Mouse (Mus musculus): Measurements from ENCODE around the gene Lrrc20.
A peak's percentile ranks its signal among the peaks of the same experiment; 100 is the strongest.
"Not testable (repeated sequence)": the region's sequence is repeated elsewhere in the genome, so short reads cannot be mapped to it uniquely, and the experiment has no call there.

Gene Lrrc20

GRCm38 (mm10) chr10:61475594-61476439 is at the start of gene Lrrc20:
Gene Lrrc20, plus strand, starts transcription at chr10:61475801.
- DNase-seq (ENCODE audit: extremely low spot score, low spot score), result peak; percentile 90

- no peak for DNase-seq (ENCODE audit: extremely low spot score, low spot score)
Observed at GRCm38 (mm10) chr10:61426251-61426757, 49.3 kb upstream of the Lrrc20 start.

GRCm38 (mm10) chr10:61427951-61428350 is 47.6 kb upstream of the Lrrc20 start:
- DNase-seq (ENCODE audit: extremely low spot score, low spot score), result no peak

GRCm38 (mm10) chr10:61428416-61428815 is 47.2 kb upstream of the Lrrc20 start:
- no peak for DNase-seq (ENCODE audit: extremely low spot score, low spot score)

- DNase-seq (ENCODE audit: extremely low spot score, low spot score), result no peak
Observed at GRCm38 (mm10) chr10:61429043-61429442, 46.6 kb upstream of the Lrrc20 start.

DNA sequence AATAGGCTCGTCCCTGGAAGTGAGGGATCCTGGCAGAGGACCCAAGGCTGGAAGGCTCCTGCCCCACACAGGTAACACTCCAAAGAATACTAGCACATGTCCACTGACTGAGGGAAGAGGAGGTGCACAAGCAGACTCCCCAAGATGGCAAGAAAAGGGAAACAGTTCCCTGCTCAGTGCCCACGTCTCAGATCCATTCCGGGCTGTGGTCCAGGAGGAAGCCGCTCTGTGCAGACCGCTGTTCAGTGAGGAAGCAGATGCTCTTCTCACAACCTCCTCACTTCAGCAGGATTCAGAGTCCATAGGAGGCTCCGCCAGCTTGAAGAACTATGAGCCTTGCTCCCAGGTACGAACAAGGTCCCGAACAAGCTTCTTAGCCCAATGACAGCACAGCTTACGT is 44.2 kb upstream of the Lrrc20 start:
- no peak for DNase-seq (ENCODE audit: extremely low spot score, low spot score)

DNA sequence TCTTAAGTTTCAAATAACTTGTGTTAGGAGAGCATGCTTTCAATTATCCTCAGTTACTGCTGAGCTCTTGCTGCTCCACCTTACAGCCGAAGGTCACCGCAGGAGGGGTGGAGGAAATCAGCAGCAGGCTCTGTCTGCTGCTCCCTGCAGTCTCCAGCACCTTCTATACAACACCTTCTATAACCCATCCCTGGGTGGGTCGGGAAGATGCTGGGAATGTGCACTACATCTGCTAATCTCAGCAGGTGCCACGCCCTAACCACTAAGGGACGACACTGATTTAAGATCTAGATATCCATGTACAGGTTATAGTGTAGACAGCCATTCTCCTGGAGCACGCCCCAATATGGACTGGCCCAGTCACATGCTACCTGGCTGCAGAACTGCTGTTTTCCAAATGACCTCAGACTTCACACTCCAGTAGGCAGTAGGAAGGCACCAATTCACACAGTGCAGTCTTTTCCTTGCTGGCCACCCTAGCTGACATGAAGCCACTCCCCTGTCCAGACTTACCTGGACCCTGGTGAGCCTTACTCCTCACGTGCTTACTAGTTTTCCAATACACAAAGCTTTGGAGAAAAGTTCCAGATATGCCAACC is 35.3 kb upstream of the Lrrc20 start:
- DNase-seq (ENCODE audit: extremely low spot score, low spot score), result no peak

DNA sequence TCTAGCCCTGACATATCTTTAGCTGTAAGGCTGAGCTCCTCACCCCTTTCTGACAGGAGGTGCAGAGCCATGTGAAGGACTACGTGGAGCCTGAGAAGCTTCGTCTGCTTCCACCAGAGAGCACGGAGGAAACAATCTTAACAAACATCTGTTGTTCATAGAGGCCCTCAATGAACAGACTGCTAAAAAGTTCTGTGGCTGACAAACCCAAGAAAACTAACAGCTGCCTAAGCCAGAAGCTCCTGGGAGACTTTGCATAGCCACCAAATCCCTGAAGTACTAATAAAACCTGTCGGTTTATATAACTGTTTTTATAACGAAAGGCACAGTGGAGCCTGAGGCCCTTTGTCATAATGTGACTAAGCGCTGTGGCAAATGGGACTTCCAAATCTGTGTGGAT is 32.1 kb upstream of the Lrrc20 start:
- no peak for DNase-seq (ENCODE audit: extremely low spot score, low spot score)

DNA sequence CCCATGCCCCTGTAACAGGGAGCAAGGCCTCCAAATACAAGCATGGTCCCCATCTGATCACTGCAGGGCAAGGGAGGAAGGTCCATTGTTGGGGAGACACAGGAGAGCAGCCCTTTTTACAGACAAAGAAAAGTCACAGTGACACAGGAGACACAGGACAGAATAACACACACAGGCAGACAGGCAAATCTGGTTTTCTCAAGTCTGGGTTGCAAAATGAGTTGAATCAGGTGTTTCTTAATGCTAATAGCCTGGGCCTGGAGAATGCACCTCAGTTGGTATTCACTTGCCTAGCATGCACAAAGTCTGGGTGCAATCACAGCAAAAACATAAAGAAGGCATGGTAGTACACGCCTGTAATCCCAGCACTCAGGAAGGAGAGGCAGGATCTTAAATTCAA is 31.7 kb upstream of the Lrrc20 start:
- no peak for DNase-seq (ENCODE audit: extremely low spot score, low spot score)

DNA sequence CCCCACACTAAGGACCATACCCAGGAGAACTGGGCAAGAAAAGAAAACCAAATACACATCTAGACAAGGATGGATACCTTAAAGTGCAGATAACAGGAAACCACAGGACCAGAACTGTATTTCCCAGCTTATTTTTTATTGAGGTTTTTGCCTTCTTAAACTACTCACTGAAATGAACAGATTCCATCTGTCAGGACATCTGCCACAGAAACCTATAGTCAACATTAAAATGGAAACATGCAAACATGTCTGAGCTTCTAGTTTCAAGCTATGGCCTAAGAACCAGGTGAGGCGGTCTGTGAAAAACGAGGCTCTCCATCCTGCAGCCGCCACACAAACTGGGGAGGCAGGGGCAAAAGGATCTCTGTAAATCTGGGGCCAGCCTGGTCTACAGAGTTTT is 30.6 kb upstream of the Lrrc20 start:
- no peak for DNase-seq (ENCODE audit: extremely low spot score, low spot score)

GRCm38 (mm10) chr10:61447581-61448353 is 27.8 kb upstream of the Lrrc20 start:
- no peak for DNase-seq (ENCODE audit: extremely low spot score, low spot score)

- DNase-seq (ENCODE audit: extremely low spot score, low spot score), result no peak
Observed at GRCm38 (mm10) chr10:61448834-61449233, 26.8 kb upstream of the Lrrc20 start.

- DNase-seq (ENCODE audit: extremely low spot score, low spot score), result peak; percentile 28
Observed at GRCm38 (mm10) chr10:61451463-61451930, 24.1 kb upstream of the Lrrc20 start.

GRCm38 (mm10) chr10:61451931-61452617 is 23.5 kb upstream of the Lrrc20 start:
- DNase-seq (ENCODE audit: extremely low spot score, low spot score), result peak; percentile 57

- peak; percentile 100 for DNase-seq (ENCODE audit: extremely low spot score, low spot score)
Observed at GRCm38 (mm10) chr10:61452645-61453044, 23.0 kb upstream of the Lrrc20 start, which contains the start of gene Eif4ebp2. Gene Eif4ebp2, minus strand, starts transcription at chr10:61452661.

- DNase-seq (ENCODE audit: extremely low spot score, low spot score), result not testable (repeated sequence)
Observed at GRCm38 (mm10) chr10:61453171-61453570, 22.4 kb upstream of the Lrrc20 start.

- DNase-seq (ENCODE audit: extremely low spot score, low spot score), result no peak
Observed at GRCm38 (mm10) chr10:61457182-61457581, 18.4 kb upstream of the Lrrc20 start.

DNA sequence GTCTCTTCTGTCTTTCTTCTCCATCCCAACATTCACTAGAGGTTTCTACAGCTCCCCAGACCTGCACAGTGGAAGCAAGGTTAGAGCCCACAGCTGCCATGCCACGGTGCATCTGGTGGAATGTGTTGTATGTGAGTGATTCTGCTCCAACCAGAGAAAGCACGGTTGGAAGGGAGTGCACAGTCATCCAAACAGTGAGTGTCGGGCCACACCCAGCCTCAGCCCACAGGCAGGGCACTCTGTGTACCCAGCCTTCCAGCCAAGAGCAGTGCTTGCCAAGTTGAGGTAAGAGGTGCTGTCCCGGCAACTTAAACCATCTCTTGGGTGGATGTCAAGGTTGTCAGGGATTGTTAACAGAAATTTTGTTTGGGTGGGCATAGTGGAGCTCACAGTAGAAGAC is 10.6 kb upstream of the Lrrc20 start:
- no peak for DNase-seq (ENCODE audit: extremely low spot score, low spot score)

- no peak for DNase-seq (ENCODE audit: extremely low spot score, low spot score)
Observed at GRCm38 (mm10) chr10:61466242-61466641, 9.4 kb upstream of the Lrrc20 start.

GRCm38 (mm10) chr10:61466873-61467272 is 8.7 kb upstream of the Lrrc20 start:
- DNase-seq (ENCODE audit: extremely low spot score, low spot score), result peak; percentile 49

- no peak for DNase-seq (ENCODE audit: extremely low spot score, low spot score)
Observed at GRCm38 (mm10) chr10:61468900-61469299, 6.7 kb upstream of the Lrrc20 start.
